Mouse (Mus musculus): ENCODE measurements around the gene Hcn1. TPM values are rescaled to one million over a fixed set of nuclear protein-coding genes. Genes with fewer than 3 reads are reported as not detected.

Gene Hcn1
- polyA plus RNA-seq, 1 experiment from 2014 or later: 0.07 TPM

GRCm38 (mm10) chr13:117657501-117657900 is 55.4 kb downstream of the Hcn1 start:
- Histone ChIP-seq H3K36me3 (no peaks in the 10 kb centered on the region), H3K4me1 (replicated peaks) (no peaks in the 10 kb centered on the region), H3K27ac (no peak overlapping the region), H3K9me3 (no peaks in the 10 kb centered on the region), H3K27me3 (ENCODE audit: insufficient read depth, poor library complexity, severe bottlenecking) (no peaks in the 10 kb centered on the region), H3K4me3 (no peak overlapping the region)
- WGBS: 57% methylated on average over 2 of the region's 2 CpGs
- no peak for DNase-seq (ENCODE audit: low spot score)

GRCm38 (mm10) chr13:117658414-117659175 is 56.5 kb downstream of the Hcn1 start:
- H3K36me3 ChIP-seq: no peaks in the 10 kb centered on the region
- 88% methylated on average over 17 of the region's 17 CpGs for WGBS
- H3K4me3 ChIP-seq: no peak overlapping the region
- no peak for DNase-seq (ENCODE audit: low spot score)
- H3K9me3 ChIP-seq: no peaks in the 10 kb centered on the region
- no peak overlapping the region for H3K27ac ChIP-seq
- H3K4me1 ChIP-seq (replicated peaks): no peaks in the 10 kb centered on the region
- H3K27me3 ChIP-seq (ENCODE audit: insufficient read depth, poor library complexity, severe bottlenecking): no peaks in the 10 kb centered on the region

GRCm38 (mm10) chr13:117659511-117659910 is 57.4 kb downstream of the Hcn1 start:
- no peak for DNase-seq (ENCODE audit: low spot score)
- no peak overlapping the region for H3K4me3 ChIP-seq
- no peak overlapping the region for H3K27ac ChIP-seq
- H3K27me3 ChIP-seq (ENCODE audit: insufficient read depth, poor library complexity, severe bottlenecking): no peaks in the 10 kb centered on the region
- no peaks in the 10 kb centered on the region for H3K4me1 ChIP-seq (replicated peaks)
- WGBS: 86% methylated on average over 7 of the region's 7 CpGs
- no peaks in the 10 kb centered on the region for H3K9me3 ChIP-seq
- no peaks in the 10 kb centered on the region for H3K36me3 ChIP-seq

- Histone ChIP-seq H3K4me3 (no peak overlapping the region), H3K36me3 (no peaks in the 10 kb centered on the region), H3K27ac (no peak overlapping the region), H3K9me3 (no peaks in the 10 kb centered on the region), H3K4me1 (replicated peaks) (no peaks in the 10 kb centered on the region), H3K27me3 (ENCODE audit: insufficient read depth, poor library complexity, severe bottlenecking) (no peaks in the 10 kb centered on the region)
- no peak for DNase-seq (ENCODE audit: low spot score)
- WGBS: 74% methylated on average over 3 of the region's 3 CpGs
Measured at GRCm38 (mm10) chr13:117662661-117663060, 60.5 kb downstream of the Hcn1 start.

- H3K9me3 ChIP-seq: no peaks in the 10 kb centered on the region
Measured at GRCm38 (mm10) chr13:117669303-117669702, 67.2 kb downstream of the Hcn1 start.

GRCm38 (mm10) chr13:117671851-117672250 is 69.7 kb downstream of the Hcn1 start:
- no peaks in the 10 kb centered on the region for H3K36me3 ChIP-seq
- H3K4me1 ChIP-seq (replicated peaks): no peaks in the 10 kb centered on the region
- H3K9me3 ChIP-seq: no peaks in the 10 kb centered on the region
- no peak overlapping the region for H3K4me3 ChIP-seq
- H3K27ac ChIP-seq: no peak overlapping the region
- no peak for DNase-seq (ENCODE audit: low spot score)
- H3K27me3 ChIP-seq (ENCODE audit: insufficient read depth, poor library complexity, severe bottlenecking): no peaks in the 10 kb centered on the region
- WGBS: 100% methylated on average over 1 of the region's 1 CpGs

More at GRCm38 (mm10) chr13:117669303-117669702, 67.2 kb downstream of the Hcn1 start:
- no peak overlapping the region for H3K27ac ChIP-seq
- H3K36me3 ChIP-seq: no peaks in the 10 kb centered on the region
- no peak overlapping the region for H3K4me3 ChIP-seq
- no peaks in the 10 kb centered on the region for H3K4me1 ChIP-seq (replicated peaks)
- WGBS: 68% methylated on average over 2 of the region's 2 CpGs
- DNase-seq (ENCODE audit: low spot score): no peak
- no peaks in the 10 kb centered on the region for H3K27me3 ChIP-seq (ENCODE audit: insufficient read depth, poor library complexity, severe bottlenecking)

- Histone ChIP-seq H3K36me3 (no peaks in the 10 kb centered on the region), H3K27me3 (ENCODE audit: insufficient read depth, poor library complexity, severe bottlenecking) (no peaks in the 10 kb centered on the region), H3K4me3 (no peak overlapping the region), H3K9me3 (no peaks in the 10 kb centered on the region), H3K4me1 (replicated peaks) (no peaks in the 10 kb centered on the region), H3K27ac (no peak overlapping the region)
- 89% methylated on average over 5 of the region's 5 CpGs for WGBS
- DNase-seq (ENCODE audit: low spot score): no peak
Measured at GRCm38 (mm10) chr13:117676418-117676817, 74.3 kb downstream of the Hcn1 start.

GRCm38 (mm10) chr13:117687670-117688069 is 85.5 kb downstream of the Hcn1 start:
- 91% methylated on average over 7 of the region's 7 CpGs for WGBS
- H3K36me3 ChIP-seq: no peaks in the 10 kb centered on the region

GRCm38 (mm10) chr13:117694729-117695332 is 92.7 kb downstream of the Hcn1 start:
- DNase-seq (ENCODE audit: low spot score): no peak
- no peaks in the 10 kb centered on the region for H3K36me3 ChIP-seq
- no peak overlapping the region for H3K4me3 ChIP-seq
- H3K4me1 ChIP-seq (replicated peaks): no peaks in the 10 kb centered on the region
- H3K9me3 ChIP-seq: no peaks in the 10 kb centered on the region
- WGBS: 86% methylated on average over 1 of the region's 1 CpGs
- H3K27me3 ChIP-seq (ENCODE audit: insufficient read depth, poor library complexity, severe bottlenecking): no peaks in the 10 kb centered on the region
- H3K27ac ChIP-seq: no peak overlapping the region

More at GRCm38 (mm10) chr13:117687670-117688069, 85.5 kb downstream of the Hcn1 start:
- H3K4me1 ChIP-seq (replicated peaks): no peaks in the 10 kb centered on the region
- H3K27me3 ChIP-seq (ENCODE audit: insufficient read depth, poor library complexity, severe bottlenecking): no peaks in the 10 kb centered on the region
- H3K4me3 ChIP-seq: no peak overlapping the region
- no peak for DNase-seq (ENCODE audit: low spot score)
- no peak overlapping the region for H3K27ac ChIP-seq
- H3K9me3 ChIP-seq: no peaks in the 10 kb centered on the region

- no peak for DNase-seq (ENCODE audit: low spot score)
- Histone ChIP-seq H3K27me3 (ENCODE audit: insufficient read depth, poor library complexity, severe bottlenecking) (no peaks in the 10 kb centered on the region), H3K27ac (no peak overlapping the region), H3K36me3 (no peaks in the 10 kb centered on the region), H3K4me1 (replicated peaks) (no peaks in the 10 kb centered on the region), H3K4me3 (no peak overlapping the region), H3K9me3 (no peaks in the 10 kb centered on the region)
Measured at GRCm38 (mm10) chr13:117705573-117705972, 103.5 kb downstream of the Hcn1 start.

GRCm38 (mm10) chr13:117705997-117706396 is 103.9 kb downstream of the Hcn1 start:
- Histone ChIP-seq H3K36me3 (no peaks in the 10 kb centered on the region), H3K4me1 (replicated peaks) (no peaks in the 10 kb centered on the region), H3K9me3 (no peaks in the 10 kb centered on the region), H3K27ac (no peak overlapping the region), H3K27me3 (ENCODE audit: insufficient read depth, poor library complexity, severe bottlenecking) (no peaks in the 10 kb centered on the region), H3K4me3 (no peak overlapping the region)
- 94% methylated on average over 3 of the region's 3 CpGs for WGBS
- no peak for DNase-seq (ENCODE audit: low spot score)

- WGBS: 82% methylated on average over 2 of the region's 2 CpGs
- Histone ChIP-seq H3K27me3 (ENCODE audit: insufficient read depth, poor library complexity, severe bottlenecking) (no peaks in the 10 kb centered on the region), H3K4me1 (replicated peaks) (no peaks in the 10 kb centered on the region), H3K27ac (no peak overlapping the region), H3K4me3 (no peak overlapping the region), H3K36me3 (no peaks in the 10 kb centered on the region), H3K9me3 (no peaks in the 10 kb centered on the region)
- no peak for DNase-seq (ENCODE audit: low spot score)
Measured at GRCm38 (mm10) chr13:117706496-117706895, 104.4 kb downstream of the Hcn1 start.

GRCm38 (mm10) chr13:117706986-117707738 is 105.0 kb downstream of the Hcn1 start:
- no peaks in the 10 kb centered on the region for H3K4me1 ChIP-seq (replicated peaks)
- H3K36me3 ChIP-seq: no peaks in the 10 kb centered on the region
- WGBS: 88% methylated on average over 11 of the region's 11 CpGs
- H3K9me3 ChIP-seq: no peaks in the 10 kb centered on the region
- no peak for DNase-seq (ENCODE audit: low spot score)
- H3K27ac ChIP-seq: no peak overlapping the region
- H3K4me3 ChIP-seq: no peak overlapping the region
- H3K27me3 ChIP-seq (ENCODE audit: insufficient read depth, poor library complexity, severe bottlenecking): no peaks in the 10 kb centered on the region
